Mouse (Mus musculus): Measurements from ENCODE around the gene Maco1. TPM values are rescaled to one million over a fixed set of nuclear protein-coding genes. Genes with fewer than 3 reads are reported as not detected.
"Not testable (repeated sequence)": the region's sequence is repeated elsewhere in the genome, so short reads cannot be mapped to it uniquely, and the experiment has no call there.

Maco1 gene
- polyA plus RNA-seq, 1 experiment from 2014 or later = 43.5 TPM

GRCm38 (mm10) chr4:134798861-134799260, 54.3 kb downstream of the Maco1 start:
- Histone ChIP-seq H3K9me3 (ENCODE audit: control insufficient read depth, low read length) (no peaks in the 10 kb centered on the region), H3K4me2 (replicated peaks; ENCODE audit: low read depth, low read length) (no peak overlapping the region), H3K27me3 (ENCODE audit: control insufficient read depth, insufficient read depth, low read length) (no peaks in the 10 kb centered on the region), H3K9ac (ENCODE audit: low read depth, low read length) (no peak overlapping the region), H3K36me3 (ENCODE audit: control insufficient read depth, insufficient read depth, low read length) (peaks cover 16% of the 10 kb centered on the region; the same call in 1 of the 2 replicates), H3K27ac (ENCODE audit: low read depth, low read length) (no peak overlapping the region), H3K4me1 (ENCODE audit: control insufficient read depth, insufficient read depth, low read length) (0 out of 2 replicates have a peak, but pooled peaks cover 8% of the 10 kb centered on the region), H3K4me3 (ENCODE audit: low read length) (no peak overlapping the region)
- ATAC-seq (ENCODE audit: low FRiP score, low TSS enrichment) = no peak
- 26% methylated on average over 3 of the region's 3 CpGs for WGBS

- no peaks in the 10 kb centered on the region for H3K27me3 ChIP-seq (ENCODE audit: control insufficient read depth, insufficient read depth, low read length)
- H3K4me1 ChIP-seq (ENCODE audit: control insufficient read depth, insufficient read depth, low read length) = 0 out of 2 replicates have a peak, but pooled peaks cover 8% of the 10 kb centered on the region
- WGBS = 64% methylated on average over 6 of the region's 6 CpGs
- no peak overlapping the region for H3K27ac ChIP-seq (ENCODE audit: low read depth, low read length)
- H3K4me3 ChIP-seq (ENCODE audit: low read length) = no peak overlapping the region
- no peak for ATAC-seq (ENCODE audit: low FRiP score, low TSS enrichment)
- peaks cover 10% of the 10 kb centered on the region; the same call in 1 of the 2 replicates for H3K36me3 ChIP-seq (ENCODE audit: control insufficient read depth, insufficient read depth, low read length)
- no peaks in the 10 kb centered on the region for H3K9me3 ChIP-seq (ENCODE audit: control insufficient read depth, low read length)
- H3K4me2 ChIP-seq (replicated peaks; ENCODE audit: low read depth, low read length) = no peak overlapping the region
- H3K9ac ChIP-seq (ENCODE audit: low read depth, low read length) = no peak overlapping the region; the same call in 1 of the 2 replicates
Measured at GRCm38 (mm10) chr4:134797621-134798020, 55.5 kb downstream of the Maco1 start.

GRCm38 (mm10) chr4:134796581-134797361, 56.4 kb downstream of the Maco1 start:
- H3K36me3 ChIP-seq (ENCODE audit: control insufficient read depth, insufficient read depth, low read length) = peaks cover 3% of the 10 kb centered on the region; the same call in 1 of the 2 replicates
- 26% methylated on average over 7 of the region's 7 CpGs for WGBS
- no peak for ATAC-seq (ENCODE audit: low FRiP score, low TSS enrichment)
- H3K27me3 ChIP-seq (ENCODE audit: control insufficient read depth, insufficient read depth, low read length) = no peaks in the 10 kb centered on the region
- H3K27ac ChIP-seq (ENCODE audit: low read depth, low read length) = no peak overlapping the region
- H3K4me1 ChIP-seq (ENCODE audit: control insufficient read depth, insufficient read depth, low read length) = 0 out of 2 replicates have a peak, but pooled peaks cover 6% of the 10 kb centered on the region
- H3K9me3 ChIP-seq (ENCODE audit: control insufficient read depth, low read length) = no peaks in the 10 kb centered on the region
- H3K9ac ChIP-seq (ENCODE audit: low read depth, low read length) = no peak overlapping the region
- no peak overlapping the region for H3K4me2 ChIP-seq (replicated peaks; ENCODE audit: low read depth, low read length)
- H3K4me3 ChIP-seq (ENCODE audit: low read length) = no peak overlapping the region

GRCm38 (mm10) chr4:134795819-134796485, 57.2 kb downstream of the Maco1 start:
- ATAC-seq (ENCODE audit: low FRiP score, low TSS enrichment) = no peak

GRCm38 (mm10) chr4:134794959-134795358, 58.2 kb downstream of the Maco1 start:
- not testable (repeated sequence) for H3K4me1 ChIP-seq (ENCODE audit: control insufficient read depth, insufficient read depth, low read length); H3K36me3 ChIP-seq (ENCODE audit: control insufficient read depth, insufficient read depth, low read length); ATAC-seq (ENCODE audit: low FRiP score, low TSS enrichment); H3K9ac ChIP-seq (ENCODE audit: low read depth, low read length); H3K4me3 ChIP-seq (ENCODE audit: low read length); H3K9me3 ChIP-seq (ENCODE audit: control insufficient read depth, low read length); H3K4me2 ChIP-seq (replicated peaks; ENCODE audit: low read depth, low read length); H3K27me3 ChIP-seq (ENCODE audit: control insufficient read depth, insufficient read depth, low read length); H3K27ac ChIP-seq (ENCODE audit: low read depth, low read length)

More at GRCm38 (mm10) chr4:134795819-134796485, 57.2 kb downstream of the Maco1 start:
- no peaks in the 10 kb centered on the region for H3K27me3 ChIP-seq (ENCODE audit: control insufficient read depth, insufficient read depth, low read length)
- no peaks in the 10 kb centered on the region; the same call in 1 of the 2 replicates for H3K36me3 ChIP-seq (ENCODE audit: control insufficient read depth, insufficient read depth, low read length)
- H3K4me2 ChIP-seq (replicated peaks; ENCODE audit: low read depth, low read length) = no peak overlapping the region
- H3K9ac ChIP-seq (ENCODE audit: low read depth, low read length) = no peak overlapping the region
- H3K9me3 ChIP-seq (ENCODE audit: control insufficient read depth, low read length) = no peaks in the 10 kb centered on the region
- 0 out of 2 replicates have a peak, but pooled peaks cover 6% of the 10 kb centered on the region for H3K4me1 ChIP-seq (ENCODE audit: control insufficient read depth, insufficient read depth, low read length)
- H3K4me3 ChIP-seq (ENCODE audit: low read length) = no peak overlapping the region
- H3K27ac ChIP-seq (ENCODE audit: low read depth, low read length) = no peak overlapping the region
- WGBS = 77% methylated on average over 5 of the region's 5 CpGs

- ATAC-seq (ENCODE audit: low FRiP score, low TSS enrichment) = no peak
- no peaks in the 10 kb centered on the region for H3K27me3 ChIP-seq (ENCODE audit: control insufficient read depth, insufficient read depth, low read length)
- 51% methylated on average over 10 of the region's 10 CpGs for WGBS
Measured at GRCm38 (mm10) chr4:134793213-134793956, 59.8 kb downstream of the Maco1 start.

GRCm38 (mm10) chr4:134791731-134792130, 61.4 kb downstream of the Maco1 start:
- WGBS = 69% methylated on average over 6 of the region's 6 CpGs
- Histone ChIP-seq H3K9ac (ENCODE audit: low read depth, low read length) (no peak overlapping the region), H3K27ac (ENCODE audit: low read depth, low read length) (no peak overlapping the region), H3K4me3 (ENCODE audit: low read length) (no peak overlapping the region), H3K4me1 (ENCODE audit: control insufficient read depth, insufficient read depth, low read length) (0 out of 2 replicates have a peak, but pooled peaks cover 1% of the 10 kb centered on the region), H3K9me3 (ENCODE audit: control insufficient read depth, low read length) (no peaks in the 10 kb centered on the region), H3K4me2 (replicated peaks; ENCODE audit: low read depth, low read length) (no peak overlapping the region), H3K27me3 (ENCODE audit: control insufficient read depth, insufficient read depth, low read length) (no peaks in the 10 kb centered on the region), H3K36me3 (ENCODE audit: control insufficient read depth, insufficient read depth, low read length) (no peaks in the 10 kb centered on the region)
- no peak for ATAC-seq (ENCODE audit: low FRiP score, low TSS enrichment)

More at GRCm38 (mm10) chr4:134793213-134793956, 59.8 kb downstream of the Maco1 start:
- no peak overlapping the region for H3K4me2 ChIP-seq (replicated peaks; ENCODE audit: low read depth, low read length)
- no peak overlapping the region for H3K9ac ChIP-seq (ENCODE audit: low read depth, low read length)
- no peaks in the 10 kb centered on the region for H3K36me3 ChIP-seq (ENCODE audit: control insufficient read depth, insufficient read depth, low read length)
- H3K9me3 ChIP-seq (ENCODE audit: control insufficient read depth, low read length) = no peaks in the 10 kb centered on the region
- H3K4me3 ChIP-seq (ENCODE audit: low read length) = no peak overlapping the region
- H3K27ac ChIP-seq (ENCODE audit: low read depth, low read length) = no peak overlapping the region
- 0 out of 2 replicates have a peak, but pooled peaks cover 4% of the 10 kb centered on the region for H3K4me1 ChIP-seq (ENCODE audit: control insufficient read depth, insufficient read depth, low read length)

- 39% methylated on average over 10 of the region's 10 CpGs for WGBS
- peak; percentile 34; the same call in 1 of the 2 replicates for ATAC-seq (ENCODE audit: low FRiP score, low TSS enrichment)
Measured at GRCm38 (mm10) chr4:134786946-134787345, 66.2 kb downstream of the Maco1 start.

More at GRCm38 (mm10) chr4:134786946-134787345, 66.2 kb downstream of the Maco1 start:
- H3K4me2 ChIP-seq (replicated peaks; ENCODE audit: low read depth, low read length) = no peak overlapping the region
- no peaks in the 10 kb centered on the region for H3K36me3 ChIP-seq (ENCODE audit: control insufficient read depth, insufficient read depth, low read length)
- no peak overlapping the region for H3K27ac ChIP-seq (ENCODE audit: low read depth, low read length)
- no peak overlapping the region for H3K4me3 ChIP-seq (ENCODE audit: low read length)
- H3K9me3 ChIP-seq (ENCODE audit: control insufficient read depth, low read length) = no peaks in the 10 kb centered on the region
- no peaks in the 10 kb centered on the region for H3K27me3 ChIP-seq (ENCODE audit: control insufficient read depth, insufficient read depth, low read length)
- H3K4me1 ChIP-seq (ENCODE audit: control insufficient read depth, insufficient read depth, low read length) = no peaks in the 10 kb centered on the region
- no peak overlapping the region for H3K9ac ChIP-seq (ENCODE audit: low read depth, low read length)
